13 mouse cellular contexts compared by ENCODE assay signal in the genomic region with DNA sequence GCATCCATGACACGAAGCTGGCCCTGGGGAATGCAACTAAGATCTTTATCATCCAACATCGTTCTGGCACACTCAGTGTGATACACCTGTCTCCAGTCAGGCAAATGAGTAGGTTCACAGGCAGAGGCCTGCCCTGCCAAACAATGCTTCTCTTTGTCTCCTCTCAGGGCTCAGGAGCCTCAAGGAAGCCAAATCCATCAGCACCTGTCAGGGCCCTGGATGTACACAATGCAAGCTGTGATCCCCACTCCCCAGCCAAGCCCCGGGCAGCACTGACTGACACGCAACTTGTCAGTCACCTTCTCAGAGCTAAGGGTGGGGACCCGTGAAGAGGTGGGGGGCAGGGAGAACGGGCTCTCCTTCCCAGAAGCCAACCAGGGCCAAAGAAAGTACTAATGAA.
DNase-seq lines count a peak whose midpoint lies in the region; ATAC-seq and TF ChIP-seq lines count a peak whose summit lies in the region.
"Had no signal": no experiment of that assay in that cellular context is flagged by ENCODE, and none has a peak within 500 bp of the region (broad histone marks: within the 10 kb centered on the region; RNA-seq: fewer than 3 reads in every experiment).

No protein-coding gene starts in this region.

- DNase-seq in hindbrain, embryonic 10.5 days (ENCODE audit: low spot score): peak; percentile 45
- DNase-seq in hindbrain, embryonic 14.5 days (ENCODE audit: low spot score): no peak
- peak; percentile 76 for DNase-seq in brain, embryonic 14.5 days (ENCODE audit: low read depth)
- DNase-seq in limb, embryonic 11.5 days (ENCODE audit: low spot score): peak; percentile 43
- no peak for DNase-seq in left cerebral cortex, postnatal 4 days
- DNase-seq: adrenal gland, postnatal 10 days; cerebellum, adult 2 months; heart, adult 18-20 months; layer of hippocampus, postnatal 36 days had no signal

- peak overlapping the region; percentile 60 for H3K27ac ChIP-seq in hindbrain, embryonic 10.5 days
- H3K27ac ChIP-seq in hindbrain, embryonic 14.5 days: no peak overlapping the region
- peak overlapping the region; percentile 56; the same call in 1 of the 2 replicates for H3K27ac ChIP-seq in forebrain, embryonic 12.5 days
- 0 out of 2 replicates have a peak overlapping the region, but pooled peaks have one; percentile 30 for H3K27ac ChIP-seq in limb, embryonic 11.5 days (replicated peaks; ENCODE audit: low read depth, low read length)
- no peak overlapping the region for H3K27ac ChIP-seq in liver, embryonic 12.5 days

- no peak for TF ChIP-seq CTCF in brain, embryonic 14.5 days (IDR thresholded peaks at IDR 0.05; ENCODE audit: borderline replicate concordance, extremely low read depth, insufficient read depth, insufficient read length)

- no peak for ATAC-seq in hindbrain, embryonic 14.5 days (ENCODE audit: low FRiP score)
- ATAC-seq in forebrain, embryonic 12.5 days (ENCODE audit: low FRiP score): peak; percentile 55; the same call in 1 of the 2 replicates
- ATAC-seq in limb, embryonic 11.5 days (ENCODE audit: insufficient number of reproducible peaks, low FRiP score, low TSS enrichment, low read depth): 0 out of 2 replicates have a peak, but pooled peaks have one; percentile 44
- ATAC-seq in inflammation-experienced regulatory T-cells, adult 6 months: no peak
- ATAC-seq in liver, embryonic 12.5 days: no peak
- ATAC-seq: Patski had no signal

- H3K9me3 ChIP-seq in hindbrain, embryonic 10.5 days: no peaks in the 10 kb centered on the region
- no peaks in the 10 kb centered on the region for H3K9me3 ChIP-seq in hindbrain, embryonic 14.5 days (ENCODE audit: control insufficient read depth, low read length)
- no peaks in the 10 kb centered on the region for H3K9me3 ChIP-seq in forebrain, embryonic 12.5 days
- no peaks in the 10 kb centered on the region for H3K9me3 ChIP-seq in limb, embryonic 11.5 days (ENCODE audit: control insufficient read depth, low read length)
- H3K9me3 ChIP-seq in liver, embryonic 12.5 days (replicated peaks): no peaks in the 10 kb centered on the region

- intact Hi-C loops in left cerebral cortex, postnatal 4 days (cut with DNase I): no loop called here

- no peak for TF ChIP-seq POLR2A in brain, embryonic 14.5 days (IDR thresholded peaks at IDR 0.05; ENCODE audit: borderline replicate concordance, extremely low read depth, insufficient read depth, insufficient read length, poor library complexity, severe bottlenecking)

- no peak overlapping the region for H3K4me2 ChIP-seq in hindbrain, embryonic 14.5 days (replicated peaks)
- H3K4me2 ChIP-seq in forebrain, embryonic 12.5 days: no peak overlapping the region; the same call in 1 of the 2 replicates
- no peak overlapping the region for H3K4me2 ChIP-seq in limb, embryonic 11.5 days (ENCODE audit: low read depth, severe bottlenecking)
- H3K4me2 ChIP-seq in liver, embryonic 12.5 days: no peak overlapping the region

- peaks cover 30% of the 10 kb centered on the region for H3K4me1 ChIP-seq in hindbrain, embryonic 10.5 days (replicated peaks)
- peaks cover 8% of the 10 kb centered on the region for H3K4me1 ChIP-seq in hindbrain, embryonic 14.5 days (replicated peaks; ENCODE audit: control insufficient read depth, insufficient read depth, low read length)
- peaks cover 21% of the 10 kb centered on the region for H3K4me1 ChIP-seq in forebrain, embryonic 12.5 days
- peaks cover 3% of the 10 kb centered on the region; the same call in 1 of the 2 replicates for H3K4me1 ChIP-seq in limb, embryonic 11.5 days (ENCODE audit: control insufficient read depth, insufficient read depth, low read length)
- no peaks in the 10 kb centered on the region for H3K4me1 ChIP-seq in liver, embryonic 12.5 days

- WGBS in hindbrain, embryonic 10.5 days: 14% methylated on average over 6 of the region's 6 CpGs
- WGBS in hindbrain, embryonic 14.5 days: 8% methylated on average over 6 of the region's 6 CpGs
- WGBS in forebrain, embryonic 12.5 days: 11% methylated on average over 6 of the region's 6 CpGs
- WGBS in limb, embryonic 11.5 days: 40% methylated on average over 6 of the region's 6 CpGs
- 40% methylated on average over 6 of the region's 6 CpGs for WGBS in liver, embryonic 12.5 days (ENCODE audit: insufficient replicate concordance)

- no peak overlapping the region for H3K9ac ChIP-seq in hindbrain, embryonic 14.5 days
- 0 out of 2 replicates have a peak overlapping the region, but pooled peaks have one; percentile 21 for H3K9ac ChIP-seq in forebrain, embryonic 12.5 days
- no peak overlapping the region for H3K9ac ChIP-seq in limb, embryonic 11.5 days (ENCODE audit: low read length)
- no peak overlapping the region for H3K9ac ChIP-seq in liver, embryonic 12.5 days

- H3K36me3 ChIP-seq in hindbrain, embryonic 10.5 days: no peaks in the 10 kb centered on the region
- H3K36me3 ChIP-seq in hindbrain, embryonic 14.5 days (replicated peaks; ENCODE audit: control insufficient read depth, insufficient read depth): no peaks in the 10 kb centered on the region
- H3K36me3 ChIP-seq in forebrain, embryonic 12.5 days (replicated peaks): no peaks in the 10 kb centered on the region
- H3K36me3 ChIP-seq in limb, embryonic 11.5 days (ENCODE audit: control insufficient read depth, insufficient read depth, low read length): no peaks in the 10 kb centered on the region
- H3K36me3 ChIP-seq in liver, embryonic 12.5 days: no peaks in the 10 kb centered on the region

- peaks cover 8% of the 10 kb centered on the region for H3K27me3 ChIP-seq in hindbrain, embryonic 10.5 days (ENCODE audit: insufficient read depth, poor library complexity, severe bottlenecking)
- H3K27me3 ChIP-seq in hindbrain, embryonic 14.5 days (ENCODE audit: control insufficient read depth, insufficient read depth, low read length): no peaks in the 10 kb centered on the region
- peaks cover 22% of the 10 kb centered on the region for H3K27me3 ChIP-seq in forebrain, embryonic 12.5 days
- H3K27me3 ChIP-seq in limb, embryonic 11.5 days (ENCODE audit: control insufficient read depth, insufficient read depth, low read length): no peaks in the 10 kb centered on the region
- H3K27me3 ChIP-seq in liver, embryonic 12.5 days (replicated peaks): no peaks in the 10 kb centered on the region
- H3K27me3 ChIP-seq: Patski had no signal

- H3K4me3 ChIP-seq in hindbrain, embryonic 10.5 days: no peak overlapping the region
- H3K4me3 ChIP-seq in hindbrain, embryonic 14.5 days (replicated peaks; ENCODE audit: low read length): no peak overlapping the region
- no peak overlapping the region for H3K4me3 ChIP-seq in forebrain, embryonic 12.5 days (replicated peaks)
- H3K4me3 ChIP-seq in limb, embryonic 11.5 days (ENCODE audit: low read depth, low read length): no peak overlapping the region
- H3K4me3 ChIP-seq in liver, embryonic 12.5 days: no peak overlapping the region

Comparison
In these comparisons a context has a peak if more than half of its experiments do, and no peak if none do; other contexts are left out.
1. DNase-seq: peak in hindbrain, embryonic 10.5 days (single experiment), brain, embryonic 14.5 days (single experiment) and limb, embryonic 11.5 days (single experiment); none in hindbrain, embryonic 14.5 days (single experiment) and left cerebral cortex, postnatal 4 days (single experiment).
2. H3K27ac ChIP-seq: peak in hindbrain, embryonic 10.5 days (single experiment), forebrain, embryonic 12.5 days (single experiment) and limb, embryonic 11.5 days (single experiment); none in hindbrain, embryonic 14.5 days (single experiment) and liver, embryonic 12.5 days (single experiment).
3. ATAC-seq: peak in forebrain, embryonic 12.5 days (single experiment) and limb, embryonic 11.5 days (single experiment); none in hindbrain, embryonic 14.5 days (single experiment), inflammation-experienced regulatory T-cells, adult 6 months (single experiment) and liver, embryonic 12.5 days (single experiment).